Mouse (Mus musculus): ENCODE results near the gene Tspan18.

DNA sequence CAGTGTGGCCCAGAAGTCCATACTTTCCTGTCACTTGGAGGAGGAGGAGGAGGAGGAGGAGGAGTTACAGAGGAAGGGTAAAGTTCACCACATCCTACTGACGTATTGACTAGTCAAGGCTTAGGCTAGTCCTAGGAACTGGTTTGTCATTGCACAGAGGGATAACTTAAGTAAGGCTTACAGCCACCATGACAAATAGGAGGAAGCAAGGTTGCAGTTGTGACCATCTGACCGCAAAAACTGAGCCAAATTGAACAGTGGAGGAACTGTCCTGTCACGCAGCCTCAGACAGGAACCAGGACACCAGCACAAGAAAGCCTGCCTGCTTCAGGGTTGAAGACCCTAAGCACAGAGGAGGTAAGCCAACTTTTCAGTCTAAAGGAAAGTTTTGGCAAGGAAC lies 21.8 kb downstream of the Tspan18 start:
- no peak for TF ChIP-seq CTCF (IDR thresholded peaks at IDR 0.05; ENCODE audit: low read depth, low read length)
- no peak for TF ChIP-seq POLR2A (IDR thresholded peaks at IDR 0.05; ENCODE audit: extremely low read depth, insufficient read depth, low read length)

All from liver, adult 2 months (tissue).